Mouse (Mus musculus): ENCODE measurements around the gene Ak1. TPM values are rescaled to one million over a fixed set of nuclear protein-coding genes. Genes with fewer than 3 reads are reported as not detected.
A peak's percentile ranks its signal among the peaks of the same experiment; 100 is the strongest.

The Ak1 gene
- total RNA-seq, 1 experiment, result 90.8 TPM

DNA sequence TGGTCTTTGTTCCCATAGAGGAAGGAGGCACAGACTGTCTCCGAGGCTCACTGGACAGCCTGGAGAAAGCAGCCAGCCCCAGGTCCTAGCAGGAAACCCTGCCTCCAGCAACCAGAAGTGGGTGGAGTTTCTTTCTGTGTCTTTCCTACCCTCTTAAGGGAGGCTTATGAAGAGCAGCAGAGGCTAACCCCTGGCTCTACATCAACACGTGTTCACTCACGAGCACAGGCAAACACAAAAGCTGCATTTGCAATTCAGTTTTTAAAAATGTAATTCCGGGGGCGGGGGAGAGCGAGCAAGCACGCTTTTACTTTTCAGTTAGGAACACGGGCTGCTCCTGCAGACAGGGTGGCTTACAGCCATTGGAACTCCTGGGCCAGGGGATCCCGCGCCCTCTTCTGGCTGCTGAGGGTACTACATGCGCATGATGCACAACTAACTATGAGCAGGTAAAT, 18.9 kb upstream of the Ak1 start:
- no peak for TF ChIP-seq HCFC1 (IDR thresholded peaks at IDR 0.05; ENCODE audit: borderline replicate concordance, insufficient read depth, low read length)
- no peak for TF ChIP-seq ZNF384 (IDR thresholded peaks at IDR 0.05; ENCODE audit: low read depth, low read length)
- TF ChIP-seq CHD2 (IDR thresholded peaks at IDR 0.05; ENCODE audit: low read depth, low read length), result no peak
- no peak for TF ChIP-seq MAFK (IDR thresholded peaks at IDR 0.05; ENCODE audit: insufficient read depth, low read depth, low read length)
- TF ChIP-seq ZC3H11A (IDR thresholded peaks at IDR 0.05; ENCODE audit: borderline replicate concordance, low read depth, low read length), result no peak
- in situ Hi-C loops (cut with MboI; ENCODE audit: low sequenced_read_pairs in 2 of 2, unreplicated experiment in 2 of 2), result no loop called here
- no peaks in the 10 kb centered on the region for H3K36me3 ChIP-seq (ENCODE audit: control insufficient read depth, insufficient read depth, low read length, poor library complexity, severe bottlenecking)

DNA sequence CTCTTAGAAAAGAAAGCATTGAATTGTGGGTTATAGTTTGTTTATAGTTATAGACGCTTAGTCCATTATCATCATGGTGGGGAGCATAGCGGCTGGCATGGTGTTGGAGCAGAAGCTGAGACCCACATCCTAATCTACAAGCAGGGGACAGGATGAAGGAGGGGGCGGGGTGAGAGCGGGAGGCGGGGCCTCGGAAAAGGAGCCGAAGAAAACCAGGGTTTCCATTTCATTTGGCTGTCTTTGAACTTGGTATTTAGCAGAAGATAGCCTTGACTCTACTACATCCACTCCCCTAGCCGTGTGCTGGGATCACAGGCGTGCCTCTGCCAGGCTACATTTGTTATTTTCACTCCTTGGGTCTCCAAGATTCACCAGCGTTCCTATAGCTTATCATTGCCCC, 16.9 kb upstream of the Ak1 start:
- in situ Hi-C loops (cut with MboI; ENCODE audit: low sequenced_read_pairs in 2 of 2, unreplicated experiment in 2 of 2), result no loop called here
- no peak overlapping the region for H3K4me3 ChIP-seq (ENCODE audit: insufficient read depth in 1 of 2, low read depth in 1 of 2, low read length in 2 of 2, poor library complexity in 1 of 2, severe bottlenecking in 1 of 2)
- no peaks in the 10 kb centered on the region for H3K36me3 ChIP-seq (ENCODE audit: control insufficient read depth, insufficient read depth, low read length, poor library complexity, severe bottlenecking)
- H3K27ac ChIP-seq (ENCODE audit: insufficient read depth, low read depth, low read length, poor library complexity, severe bottlenecking), result no peak overlapping the region
- no peak overlapping the region for H3K9ac ChIP-seq (ENCODE audit: insufficient read depth, low read depth, low read length, poor library complexity, severe bottlenecking)
- peaks cover 2 to 14% of the 10 kb centered on the region in 2 experiments; a peak in 2 of 4 replicates for H3K4me1 ChIP-seq (ENCODE audit: control insufficient read depth in 2 of 2, insufficient read depth in 2 of 2, low read length in 2 of 2, poor library complexity in 1 of 2)
- no peak for DNase-seq (ENCODE audit: low read depth, low spot score)
- no peak for TF ChIP-seq ZC3H11A (IDR thresholded peaks at IDR 0.05; ENCODE audit: borderline replicate concordance, low read depth, low read length)
- no peak for TF ChIP-seq MAFK (IDR thresholded peaks at IDR 0.05; ENCODE audit: insufficient read depth, low read depth, low read length)
- no peak for TF ChIP-seq HCFC1 (IDR thresholded peaks at IDR 0.05; ENCODE audit: borderline replicate concordance, insufficient read depth, low read length)
- TF ChIP-seq ZNF384 (IDR thresholded peaks at IDR 0.05; ENCODE audit: low read depth, low read length), result no peak
- no peak for TF ChIP-seq CHD2 (IDR thresholded peaks at IDR 0.05; ENCODE audit: low read depth, low read length)
- no peaks in the 10 kb centered on the region for H3K9me3 ChIP-seq (ENCODE audit: control insufficient read depth, insufficient read depth, low read depth, low read length)

More for the DNA sequence above, 18.9 kb upstream of the Ak1 start:
- Histone ChIP-seq H3K4me1 (ENCODE audit: control insufficient read depth in 2 of 2, insufficient read depth in 2 of 2, low read length in 2 of 2, poor library complexity in 1 of 2) (peaks cover 2 to 5% of the 10 kb centered on the region in 2 experiments; a peak in 1 of 4 replicates), H3K4me3 (ENCODE audit: insufficient read depth in 1 of 2, low read depth in 1 of 2, low read length in 2 of 2, poor library complexity in 1 of 2, severe bottlenecking in 1 of 2) (peak overlapping the region; percentile 58 to 61), H3K9ac (ENCODE audit: insufficient read depth, low read depth, low read length, poor library complexity, severe bottlenecking) (peak overlapping the region; percentile 66; the same call in 1 of the 2 replicates), H3K27ac (ENCODE audit: insufficient read depth, low read depth, low read length, poor library complexity, severe bottlenecking) (no peak overlapping the region), H3K9me3 (ENCODE audit: control insufficient read depth, insufficient read depth, low read depth, low read length) (no peaks in the 10 kb centered on the region)
- peak; percentile 87 for DNase-seq (ENCODE audit: low read depth, low spot score)

DNA sequence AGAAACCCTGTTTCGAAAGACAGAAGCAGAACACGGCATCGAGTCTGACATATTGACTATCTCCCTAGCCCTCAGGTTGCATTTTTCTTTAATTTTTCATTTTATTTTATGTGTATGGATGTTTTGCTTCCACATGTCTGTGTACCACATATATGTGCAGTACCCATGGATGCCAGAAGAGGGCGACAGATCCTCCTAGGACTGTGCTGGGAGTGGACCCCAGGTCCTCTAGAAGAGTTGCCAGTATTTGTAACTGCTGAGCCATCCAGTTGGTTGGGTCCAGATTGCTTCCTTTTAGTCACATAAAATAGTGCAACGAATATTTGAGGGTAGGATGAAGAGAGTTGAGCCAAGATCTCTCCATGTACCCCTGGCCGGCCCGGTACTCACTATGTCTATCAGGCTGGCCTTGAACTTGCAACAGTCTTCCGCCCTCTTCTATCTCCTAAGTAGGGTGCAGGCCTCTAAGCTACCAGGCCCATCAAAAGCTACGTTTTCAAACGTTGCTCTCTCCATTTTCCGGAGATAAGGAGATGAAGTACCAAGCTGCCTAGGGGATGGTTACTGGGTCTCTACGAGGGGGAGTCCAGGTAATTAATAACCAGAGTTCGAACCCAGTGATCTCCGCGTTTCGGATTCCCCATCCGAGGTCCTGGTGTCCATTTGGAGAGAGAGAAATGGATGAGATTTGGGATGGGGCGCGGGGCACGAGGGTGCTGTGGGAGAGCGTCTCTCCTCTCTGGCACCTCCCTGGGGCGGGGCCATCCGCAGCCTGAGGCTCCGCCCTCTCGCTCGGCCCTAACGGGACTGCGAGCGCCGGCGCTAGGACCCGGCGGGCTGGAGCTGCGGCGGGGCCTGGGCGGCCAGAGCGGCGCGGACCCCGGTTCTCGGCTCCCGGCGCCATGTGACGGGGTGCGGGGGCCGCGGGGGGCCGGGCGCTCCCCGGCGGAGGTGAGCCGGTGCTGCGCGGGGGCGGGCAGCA, 15.1 kb upstream of the Ak1 start:
- peak overlapping the region; percentile 82 for H3K9ac ChIP-seq (ENCODE audit: insufficient read depth, low read depth, low read length, poor library complexity, severe bottlenecking)
- in situ Hi-C loops (cut with MboI; ENCODE audit: low sequenced_read_pairs in 2 of 2, unreplicated experiment in 2 of 2), result no loop called here
- H3K27ac ChIP-seq (ENCODE audit: insufficient read depth, low read depth, low read length, poor library complexity, severe bottlenecking), result no peak overlapping the region; the same call in 1 of the 2 replicates
- peak; percentile 80 for DNase-seq (ENCODE audit: low read depth, low spot score)
- H3K4me1 ChIP-seq (ENCODE audit: control insufficient read depth in 2 of 2, insufficient read depth in 2 of 2, low read length in 2 of 2, poor library complexity in 1 of 2), result peaks cover 6 to 18% of the 10 kb centered on the region in 2 experiments; a peak in 3 of 4 replicates
- 0 out of 2 replicates have a peak, but pooled peaks have one; percentile 60 for TF ChIP-seq HCFC1 (IDR thresholded peaks at IDR 0.05; ENCODE audit: borderline replicate concordance, insufficient read depth, low read length)
- TF ChIP-seq MAFK (IDR thresholded peaks at IDR 0.05; ENCODE audit: insufficient read depth, low read depth, low read length), result no peak
- no peaks in the 10 kb centered on the region for H3K36me3 ChIP-seq (ENCODE audit: control insufficient read depth, insufficient read depth, low read length, poor library complexity, severe bottlenecking)
- peak overlapping the region; percentile 84 to 95 for H3K4me3 ChIP-seq (ENCODE audit: insufficient read depth in 1 of 2, low read depth in 1 of 2, low read length in 2 of 2, poor library complexity in 1 of 2, severe bottlenecking in 1 of 2)
- H3K9me3 ChIP-seq (ENCODE audit: control insufficient read depth, insufficient read depth, low read depth, low read length), result no peaks in the 10 kb centered on the region

DNA sequence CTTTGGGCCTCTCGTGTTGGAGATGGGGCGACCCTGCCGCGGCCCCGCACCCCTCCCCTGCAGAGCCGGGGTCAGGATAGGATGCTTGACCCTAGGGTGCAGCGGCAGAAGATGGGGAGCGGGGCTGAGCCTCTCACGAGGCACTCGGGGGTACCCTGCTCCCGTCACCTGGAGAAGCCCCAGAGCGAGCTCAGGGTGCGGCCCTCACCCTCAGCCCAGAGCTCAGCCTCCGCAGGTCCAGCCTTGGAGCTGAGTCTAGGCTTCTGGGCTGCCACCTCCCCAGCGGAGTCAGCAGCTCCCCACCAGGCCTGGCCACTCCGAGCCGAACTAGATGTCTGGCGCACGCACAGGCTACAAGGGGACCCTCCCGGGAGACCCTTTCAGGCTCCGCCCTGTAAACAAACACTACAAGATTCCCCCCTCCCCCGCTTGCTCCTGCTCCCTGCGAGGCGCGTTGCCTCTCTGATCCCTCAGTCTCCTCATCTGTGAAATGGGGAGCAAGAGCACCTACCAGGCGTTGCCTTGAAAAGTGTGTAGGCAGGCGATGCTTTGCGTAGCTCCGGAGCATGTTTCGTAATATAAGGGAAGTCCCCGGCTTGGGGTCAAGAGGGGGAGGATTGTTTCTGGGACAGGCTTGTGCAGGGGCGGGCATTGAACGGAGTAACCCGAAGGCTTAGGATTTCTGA, 14.2 kb upstream of the Ak1 start:
- no peak for DNase-seq (ENCODE audit: low read depth, low spot score)
- in situ Hi-C loops (cut with MboI; ENCODE audit: low sequenced_read_pairs in 2 of 2, unreplicated experiment in 2 of 2), result no loop called here
- no peak for TF ChIP-seq CHD2 (IDR thresholded peaks at IDR 0.05; ENCODE audit: low read depth, low read length)
- no peak for TF ChIP-seq ZC3H11A (IDR thresholded peaks at IDR 0.05; ENCODE audit: borderline replicate concordance, low read depth, low read length)
- no peak; the same call in 1 of the 2 replicates for TF ChIP-seq HCFC1 (IDR thresholded peaks at IDR 0.05; ENCODE audit: borderline replicate concordance, insufficient read depth, low read length)
- TF ChIP-seq ZNF384 (IDR thresholded peaks at IDR 0.05; ENCODE audit: low read depth, low read length), result no peak
- no peak for TF ChIP-seq MAFK (IDR thresholded peaks at IDR 0.05; ENCODE audit: insufficient read depth, low read depth, low read length)
- Histone ChIP-seq H3K27ac (ENCODE audit: insufficient read depth, low read depth, low read length, poor library complexity, severe bottlenecking) (no peak overlapping the region), H3K9me3 (ENCODE audit: control insufficient read depth, insufficient read depth, low read depth, low read length) (no peaks in the 10 kb centered on the region), H3K4me3 (ENCODE audit: insufficient read depth in 1 of 2, low read depth in 1 of 2, low read length in 2 of 2, poor library complexity in 1 of 2, severe bottlenecking in 1 of 2) (peak overlapping the region; percentile 84 to 95), H3K36me3 (ENCODE audit: control insufficient read depth, insufficient read depth, low read length, poor library complexity, severe bottlenecking) (no peaks in the 10 kb centered on the region), H3K4me1 (ENCODE audit: control insufficient read depth in 2 of 2, insufficient read depth in 2 of 2, low read length in 2 of 2, poor library complexity in 1 of 2) (peaks cover 4 to 23% of the 10 kb centered on the region in 2 experiments; a peak in 3 of 4 replicates), H3K9ac (ENCODE audit: insufficient read depth, low read depth, low read length, poor library complexity, severe bottlenecking) (peak overlapping the region; percentile 82)

Measured in ES-E14 (cell line).